Mouse (Mus musculus) adrenal gland, adult 18-20 months (tissue): ENCODE measurements around the gene Dhrs3. TPM values are rescaled to one million over a fixed set of nuclear protein-coding genes. Genes with fewer than 3 reads are reported as not detected.

ENCODE experiments used
- DNase-seq, 2 experiments: peaks; one replicate each; pipeline ENCODE4 v3.0.0; 2021 to 2022; ENCODE audit warnings: low spot score in 2 of 2
- long read RNA-seq, 2 experiments: library from polyadenylated mRNA; stranded (forward); transcript quantifications; one replicate each; pipeline ENCODE4 v2.0.0; 2021
- total RNA-seq, 2 experiments: library from RNA; stranded (reverse); gene quantifications; 1 replicate in 1 of 2; 2 replicates in 1 of 2; pipeline ENCODE4 v1.2.3; 2021

Gene Dhrs3
- total RNA-seq: 100 to 1,000 TPM; 101 to 111 TPM
- long read RNA-seq, experiment 1, transcript Dhrs3-206 (6 exons, 2,337 nt): major isoform, 25 of 32 reads
- long read RNA-seq, experiment 1, partial matches to known transcripts: 1 of 32 reads
- long read RNA-seq, experiment 1, other reads (novel, unspliced or antisense): 6 of 32 reads
- long read RNA-seq, experiment 2, transcript Dhrs3-206 (6 exons, 2,337 nt): major isoform, 40 of 46 reads
- long read RNA-seq, experiment 2, partial matches to known transcripts: 4 of 46 reads
- long read RNA-seq, experiment 2, other reads (novel, unspliced or antisense): 2 of 46 reads

DNA sequence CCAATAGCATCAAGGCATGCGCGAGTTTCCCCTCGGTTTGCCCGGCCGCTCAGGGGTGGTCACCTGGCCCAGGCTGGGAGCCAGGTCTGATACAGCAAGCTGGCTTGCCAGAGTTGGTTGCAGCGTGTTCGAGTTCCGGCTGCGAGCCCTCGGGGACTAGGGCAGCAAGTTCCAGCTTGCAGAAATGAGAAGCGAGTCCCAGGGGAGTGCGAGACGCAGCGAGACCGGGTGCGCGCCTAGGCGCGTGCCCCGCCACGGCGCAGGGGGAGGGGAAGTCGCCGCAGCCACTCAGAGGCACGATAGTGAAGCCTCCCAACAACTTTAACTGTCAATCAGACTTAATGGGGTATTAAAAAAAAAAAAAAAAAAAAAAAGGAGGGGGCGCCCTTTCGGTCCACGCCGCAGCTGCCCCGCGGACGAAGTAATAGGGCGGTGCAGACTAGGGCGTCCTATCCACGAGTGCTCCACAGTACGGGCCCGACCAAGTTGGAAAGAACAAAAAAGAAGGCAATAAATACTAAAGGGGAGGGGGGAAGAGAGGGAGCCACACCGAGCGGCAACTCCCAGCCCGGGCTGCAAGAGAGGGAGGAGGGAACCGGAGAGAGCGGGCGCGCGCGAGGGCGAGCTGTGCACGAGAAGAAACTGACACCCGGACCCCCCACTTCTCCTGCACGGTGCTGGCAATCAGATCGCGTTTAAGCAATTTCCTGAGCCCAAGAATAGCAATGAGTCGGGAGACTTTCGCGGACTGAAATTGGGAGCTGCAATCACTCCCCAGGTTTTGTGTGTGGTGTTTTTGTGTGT lies at the start of gene Dhrs3:
Dhrs3 (plus strand) TSS at position 695 of the 804 bp plus-strand sequence.
- DNase-seq: peak; percentile 77 to 78

DNA sequence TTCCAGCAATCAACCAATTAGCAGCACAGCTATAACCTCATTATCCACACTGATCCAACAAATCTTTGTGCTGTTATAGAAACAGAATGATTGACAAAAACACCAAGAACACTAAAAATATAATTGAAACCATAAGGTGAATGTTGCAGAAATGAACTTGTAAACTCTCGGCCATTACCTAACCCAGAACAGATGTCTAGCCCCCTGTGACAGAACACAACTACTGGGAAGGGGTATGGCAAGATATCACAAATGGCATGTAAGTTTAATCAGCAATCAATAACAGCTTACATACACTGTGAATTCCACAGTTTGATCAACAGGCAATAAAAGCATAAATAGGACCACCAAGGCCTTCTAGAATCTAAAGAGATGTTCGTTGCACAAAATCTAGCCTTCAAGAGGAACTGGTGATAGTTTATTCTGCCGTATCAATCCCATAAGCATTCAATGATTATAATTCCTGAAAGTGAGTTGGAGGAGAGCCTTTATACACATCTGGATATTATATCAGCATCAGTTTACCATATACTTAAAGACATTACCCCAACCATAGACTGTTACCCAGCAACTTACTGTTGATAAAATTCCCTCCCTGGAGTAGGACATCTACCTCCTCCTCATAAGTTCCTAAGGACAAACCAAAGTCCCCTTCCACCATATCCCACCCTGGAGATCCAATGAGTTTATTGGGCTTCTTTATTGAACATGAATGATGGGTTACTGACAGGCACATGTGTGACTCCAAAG lies 30.7 kb upstream of the Dhrs3 start:
- DNase-seq: no peak

DNA sequence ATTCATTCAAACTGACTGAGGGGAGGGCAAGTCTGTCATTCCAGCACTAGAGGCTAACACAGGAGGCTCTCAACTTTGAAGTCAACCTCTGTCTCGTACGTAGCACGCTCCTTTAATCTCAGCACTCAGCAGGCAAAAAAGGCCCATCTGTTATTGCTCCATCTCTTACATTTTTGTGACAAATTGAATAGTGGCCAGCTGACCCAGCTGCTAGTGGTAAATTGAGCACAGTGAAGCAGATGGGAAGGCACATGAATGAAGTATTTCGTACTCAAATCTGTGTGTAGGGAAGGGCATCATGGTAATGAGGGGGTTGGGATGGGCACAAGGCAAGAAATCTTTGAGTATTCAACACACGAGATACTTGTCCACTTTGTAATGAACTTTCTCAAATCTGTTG lies 24.7 kb upstream of the Dhrs3 start:
- DNase-seq: no peak

DNA sequence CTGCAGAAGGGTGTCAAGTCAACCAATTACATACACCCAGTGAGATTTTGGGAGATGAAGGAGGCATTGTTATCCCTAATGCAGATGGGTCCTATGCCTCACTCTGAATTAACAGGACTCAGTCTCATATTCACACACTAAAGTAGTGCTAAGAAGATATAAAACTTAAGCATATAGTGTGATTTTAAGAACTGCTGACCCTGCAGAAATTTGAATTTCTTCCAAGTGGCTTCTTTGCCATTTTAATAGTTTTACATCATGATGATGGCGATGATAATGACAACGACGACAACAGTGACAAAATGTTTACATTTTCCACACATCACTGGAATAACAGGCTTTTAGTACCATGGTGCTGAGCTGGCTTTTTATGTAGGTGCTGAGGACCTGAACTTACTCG lies 24.0 kb upstream of the Dhrs3 start:
- no peak for DNase-seq

DNA sequence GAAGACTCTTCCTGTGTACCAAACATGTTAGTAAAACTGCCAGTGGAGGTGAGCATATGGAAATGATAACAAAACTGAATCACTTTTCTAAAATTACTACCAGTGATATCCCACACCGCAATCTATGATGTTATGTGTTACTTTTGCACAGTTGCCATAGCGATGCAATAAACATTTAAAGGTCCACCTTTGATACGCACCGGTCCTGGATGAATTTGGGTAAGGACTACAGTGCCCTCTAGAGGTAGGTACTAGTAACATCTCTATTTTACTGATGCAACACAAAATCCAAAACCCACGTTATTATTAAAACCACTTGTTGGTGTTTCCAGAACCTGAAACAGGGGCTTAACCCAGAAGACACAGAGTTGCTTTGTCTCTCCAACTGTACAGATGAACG lies 19.7 kb upstream of the Dhrs3 start:
- DNase-seq: no peak

DNA sequence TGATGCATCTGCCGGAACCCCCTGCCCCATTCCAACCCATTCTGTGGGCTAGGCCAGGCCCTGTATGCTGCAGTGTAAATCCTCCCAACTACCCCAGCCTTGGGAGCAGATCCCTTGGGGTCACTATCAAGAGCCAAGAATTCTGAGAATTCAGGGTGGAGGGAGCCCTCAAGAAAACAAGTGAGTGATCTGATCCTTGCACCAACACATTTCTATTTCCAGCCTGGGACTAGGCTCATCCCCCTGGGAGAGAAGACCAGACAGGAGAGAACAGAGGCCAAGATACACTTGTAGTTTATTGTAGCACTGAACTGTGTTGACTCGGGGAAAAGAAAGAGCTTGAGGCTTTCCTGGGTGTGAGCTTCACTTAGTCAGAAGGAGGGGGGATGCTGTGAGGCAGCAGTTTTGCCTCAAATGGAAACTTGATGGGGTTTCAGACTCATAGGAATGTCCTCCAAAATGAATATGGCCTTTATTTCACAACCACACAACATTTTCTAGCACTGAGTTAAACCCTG lies 17.0 kb upstream of the Dhrs3 start:
- no peak for DNase-seq

DNA sequence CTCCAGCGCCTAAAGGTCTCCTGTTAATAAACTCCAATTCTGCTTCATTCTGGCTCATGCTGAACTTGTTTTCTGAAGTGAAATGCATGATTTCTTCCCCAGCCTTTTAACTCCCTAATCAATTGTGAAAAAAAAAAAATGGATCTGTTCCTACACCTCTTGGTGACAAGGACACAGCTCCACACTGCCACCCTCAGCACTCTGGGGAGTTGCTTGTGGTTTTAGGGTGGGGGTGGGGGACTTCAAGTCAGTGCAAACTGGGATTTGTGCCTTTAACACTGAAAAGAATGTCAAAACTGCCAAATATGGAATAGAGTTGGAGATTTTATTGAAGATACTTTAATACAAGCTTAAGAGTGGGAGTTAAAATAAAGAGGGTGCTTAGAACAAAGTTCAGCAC lies 13.1 kb upstream of the Dhrs3 start:
- no peak for DNase-seq

DNA sequence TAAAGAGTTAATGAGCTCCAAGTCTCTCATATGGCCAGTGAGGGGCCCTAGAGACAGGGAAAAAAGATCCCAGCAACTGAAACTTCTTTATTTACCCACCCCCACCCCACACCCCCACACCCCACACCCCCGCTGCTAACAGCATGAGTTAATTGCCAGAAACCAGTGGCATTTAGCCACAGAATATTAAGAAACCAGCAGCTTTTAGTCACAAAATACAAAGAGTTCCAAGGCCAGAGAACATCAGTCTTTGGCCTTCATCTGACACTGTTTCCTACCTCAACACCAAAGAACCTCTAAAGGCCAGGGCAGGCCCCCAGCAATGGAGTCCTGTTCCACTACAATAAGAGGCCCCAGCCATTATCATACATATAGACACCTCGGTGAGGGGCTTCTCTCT lies 11.3 kb upstream of the Dhrs3 start:
- DNase-seq: no peak

DNA sequence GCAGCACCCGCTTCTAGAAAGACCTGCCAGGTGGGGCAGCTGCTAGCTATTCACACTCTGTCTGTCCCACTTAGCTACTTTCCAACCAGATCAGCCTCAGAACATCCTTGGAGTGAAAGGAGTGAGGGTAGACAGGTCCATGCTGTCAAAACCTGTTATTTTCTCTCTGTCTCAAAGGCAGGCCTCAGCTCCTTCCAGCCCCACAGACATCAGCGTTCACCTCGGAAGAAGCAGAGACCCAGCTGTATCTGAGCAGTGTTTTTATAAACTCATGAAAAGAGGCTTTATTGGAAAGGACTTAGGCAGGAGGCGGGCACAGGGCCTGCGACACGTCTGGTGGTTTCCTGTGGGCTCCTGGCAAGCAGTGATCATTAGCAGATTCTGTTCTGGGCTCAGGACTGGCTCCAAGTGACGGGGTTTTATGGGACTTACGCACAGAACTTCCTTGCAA lies 9.7 kb upstream of the Dhrs3 start:
- no peak for DNase-seq

DNA sequence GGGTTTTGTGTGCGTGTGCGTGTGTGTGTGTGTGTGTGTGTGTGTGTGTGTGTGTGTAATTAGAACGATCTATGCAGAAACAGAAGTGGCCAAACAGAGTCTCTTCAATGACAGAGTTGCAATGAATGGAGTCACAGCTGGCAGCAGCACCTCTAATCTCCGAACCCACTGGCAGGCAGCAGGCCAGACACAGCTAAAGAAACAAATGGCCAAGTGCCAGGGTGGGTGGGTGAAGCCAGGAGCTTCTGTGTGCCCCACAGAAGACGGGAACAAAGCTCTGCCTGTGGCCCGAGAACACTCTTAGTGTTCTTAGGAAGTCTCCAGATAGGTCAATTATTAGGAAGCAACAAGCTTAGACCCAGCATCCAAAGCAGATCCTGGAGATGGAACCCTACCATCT lies 6.2 kb upstream of the Dhrs3 start:
- DNase-seq: no peak

DNA sequence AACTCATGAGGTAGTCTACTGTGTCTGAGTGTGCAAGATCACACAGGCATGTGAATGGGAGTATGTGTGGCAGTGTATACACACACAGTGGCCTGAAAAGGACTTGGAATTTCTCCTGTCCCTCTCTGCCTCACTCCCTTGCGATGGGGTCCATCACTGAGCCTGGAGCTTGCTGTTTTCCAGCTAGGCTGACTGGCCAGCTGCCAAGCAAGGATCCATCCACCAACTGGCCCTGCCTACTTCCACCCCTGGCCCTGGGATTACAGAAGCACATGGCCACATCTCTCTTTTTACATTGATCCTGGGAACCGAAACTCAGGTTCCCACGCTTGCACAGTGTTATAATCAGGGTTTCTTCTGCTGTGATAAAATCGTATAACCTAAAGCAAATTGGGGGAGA lies 3.9 kb upstream of the Dhrs3 start:
- no peak for DNase-seq

DNA sequence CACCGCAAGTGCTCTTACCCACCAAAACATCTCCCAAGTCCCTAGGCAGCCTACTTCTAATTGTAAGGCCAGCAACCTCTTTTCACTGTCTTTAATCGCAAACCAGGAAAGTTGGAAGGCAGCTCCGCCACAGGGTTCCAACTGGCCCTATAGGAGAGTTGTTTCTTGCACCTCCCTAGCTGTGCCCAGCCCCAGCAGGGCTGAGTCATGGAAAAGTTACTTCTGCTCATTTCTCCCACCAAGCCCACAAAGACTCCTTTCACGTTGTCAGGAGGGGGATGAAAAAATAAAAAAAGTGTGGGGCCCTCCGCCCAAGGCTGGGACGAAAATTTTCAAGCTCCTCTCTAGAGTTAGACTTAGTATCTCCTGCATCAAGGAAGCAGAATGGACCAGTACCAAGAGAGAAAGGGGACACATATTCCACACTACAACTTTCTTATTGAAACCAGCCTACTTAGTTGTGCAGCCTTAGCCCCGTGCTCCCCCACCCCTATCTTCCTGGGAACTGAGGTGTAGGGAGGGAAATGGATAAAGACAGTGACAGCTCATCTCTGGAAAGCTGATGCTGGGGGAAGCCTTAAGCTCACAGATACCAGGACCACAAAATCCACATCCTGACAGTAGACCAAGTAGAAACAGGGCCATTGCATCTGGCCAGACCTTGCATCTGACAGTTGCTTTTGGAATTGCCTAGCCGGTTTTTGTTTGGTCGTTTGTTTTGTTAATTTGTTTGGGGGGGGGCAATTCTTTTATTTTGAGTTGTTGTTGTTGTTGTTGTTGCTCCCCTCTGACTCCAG lies 2.9 kb upstream of the Dhrs3 start:
- no peak for DNase-seq

DNA sequence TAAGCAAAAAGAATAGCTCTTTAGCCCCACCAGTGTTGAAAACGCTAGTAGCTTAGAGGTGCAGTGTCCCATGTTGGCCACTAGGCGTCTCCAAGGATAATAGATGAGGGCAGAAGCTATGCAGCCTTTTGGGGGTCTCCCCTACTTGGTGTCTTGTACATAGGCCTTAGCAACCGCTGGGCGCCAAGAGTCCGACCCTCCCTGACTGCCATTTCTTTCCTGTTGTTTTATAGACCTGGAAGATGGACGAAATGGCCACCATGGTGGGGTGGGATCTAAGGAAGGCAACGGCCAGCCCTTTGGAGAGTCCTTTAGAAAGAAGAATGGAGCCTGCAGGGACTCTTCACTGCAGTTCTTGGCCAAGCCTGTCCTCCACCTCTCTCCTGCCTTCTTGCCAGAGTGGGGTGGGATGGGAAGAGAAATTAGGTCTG lies 1.9 kb upstream of the Dhrs3 start:
- peak in 1 of 2 experiments; percentile 46 for DNase-seq

DNA sequence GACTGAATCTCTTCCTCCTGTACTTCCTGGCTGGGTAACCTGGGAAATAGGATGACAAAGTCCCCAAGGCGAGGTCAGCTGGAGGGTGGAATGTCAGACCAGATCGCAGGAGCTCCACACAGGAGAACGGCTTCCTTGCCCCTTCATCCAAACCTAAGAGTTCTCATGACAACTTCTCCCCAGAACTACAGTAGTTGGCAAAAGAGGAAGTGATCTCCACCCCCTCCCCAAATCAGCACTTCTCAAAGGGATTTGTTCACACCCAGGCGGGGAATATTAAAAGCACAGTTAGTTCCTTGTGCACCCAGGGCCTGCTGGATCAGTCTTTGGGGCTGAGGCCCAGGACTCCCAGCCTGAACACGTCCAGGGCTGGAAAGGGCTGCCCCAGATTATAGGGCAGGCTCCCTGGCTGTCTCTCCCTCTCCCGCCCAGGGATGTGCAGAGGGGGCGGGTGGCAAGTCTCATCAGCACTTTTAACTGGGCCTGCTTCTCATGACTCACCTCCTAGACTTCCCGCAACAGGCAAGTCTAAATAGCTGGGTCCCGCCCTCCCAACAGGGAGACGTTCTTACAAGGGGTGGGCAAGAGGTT lies 1.4 kb upstream of the Dhrs3 start:
- peak in 1 of 2 experiments; percentile 38 for DNase-seq

DNA sequence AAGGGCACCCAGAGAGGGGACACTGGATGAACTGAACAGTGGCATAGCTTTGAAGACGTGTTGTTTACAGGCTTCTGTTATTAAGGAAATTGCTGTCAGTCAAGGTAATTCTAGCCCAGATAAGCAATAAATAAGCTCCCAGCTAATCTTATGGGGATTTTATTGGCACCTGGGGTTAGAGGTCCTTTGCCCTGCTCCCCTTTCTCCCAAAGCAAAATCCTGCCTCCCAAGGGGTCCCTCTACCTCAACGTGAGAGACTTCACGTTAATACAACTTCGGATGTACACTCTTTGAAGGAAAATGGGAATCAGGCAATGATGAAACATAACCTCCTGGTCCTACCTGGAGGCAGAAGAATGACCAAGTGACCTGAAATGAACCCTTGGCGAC lies 889 bp upstream of the Dhrs3 start:
- no peak for DNase-seq

DNA sequence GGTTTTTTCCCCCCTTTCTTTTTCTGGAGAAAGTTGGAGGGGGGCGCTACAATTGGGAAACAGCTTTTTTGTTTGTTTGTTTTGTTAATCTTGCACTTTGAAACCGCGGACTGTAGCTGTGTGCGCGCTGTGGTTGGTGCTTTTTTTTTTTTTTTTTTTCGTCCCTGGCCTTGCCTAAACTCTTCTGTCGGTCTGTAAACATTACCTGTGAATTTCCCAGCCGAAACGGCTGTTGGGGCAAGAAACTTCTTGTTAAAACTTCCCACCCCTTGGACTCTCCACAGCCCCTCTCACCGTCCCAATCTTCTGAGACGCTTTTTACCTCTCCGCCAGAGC lies 278 bp downstream of the Dhrs3 start:
- DNase-seq: no peak

DNA sequence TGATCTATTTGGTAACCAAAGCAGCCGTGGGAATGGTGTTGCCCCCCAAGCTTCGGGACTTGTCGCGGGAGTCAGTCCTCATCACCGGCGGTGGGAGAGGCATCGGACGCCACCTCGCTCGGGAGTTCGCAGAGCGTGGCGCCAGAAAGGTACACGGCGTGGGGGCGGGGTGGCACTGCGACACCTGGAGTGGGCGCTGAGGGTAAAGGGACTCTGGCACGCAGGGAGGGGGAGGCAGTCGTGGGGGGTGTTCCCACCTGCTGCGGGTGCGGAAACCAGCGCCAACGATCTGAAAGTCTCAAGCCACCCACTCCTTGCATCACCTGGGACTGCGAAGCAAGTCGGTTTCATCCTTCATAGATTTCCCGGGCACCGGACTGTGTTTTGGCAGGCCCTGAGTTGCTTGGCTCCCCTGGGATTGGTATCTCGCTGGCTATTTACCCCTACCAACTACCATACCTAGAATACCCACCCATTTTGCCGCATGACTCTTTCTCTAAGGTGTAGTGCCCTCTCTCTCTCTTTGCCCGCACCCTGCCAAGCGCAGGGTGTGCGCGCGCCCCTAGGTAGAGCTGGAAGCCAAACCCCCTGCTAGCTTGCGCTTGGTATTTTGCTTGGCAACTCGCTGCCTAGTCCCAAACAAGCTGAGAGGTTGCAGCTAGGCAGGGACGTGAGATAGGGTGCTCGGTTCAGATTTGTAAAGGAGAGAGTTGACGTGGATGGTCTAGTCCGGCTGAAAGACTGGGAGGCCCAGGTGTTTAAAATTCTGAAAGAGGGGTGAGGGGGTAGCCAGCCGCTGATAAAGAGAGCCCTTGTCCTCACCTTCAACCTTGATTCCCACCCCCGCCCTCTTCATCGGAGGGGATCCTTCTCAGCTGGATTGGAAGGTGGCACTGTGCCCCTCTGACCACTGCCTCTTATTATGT lies 1.2 kb downstream of the Dhrs3 start:
- peak; percentile 42 to 59 for DNase-seq

DNA sequence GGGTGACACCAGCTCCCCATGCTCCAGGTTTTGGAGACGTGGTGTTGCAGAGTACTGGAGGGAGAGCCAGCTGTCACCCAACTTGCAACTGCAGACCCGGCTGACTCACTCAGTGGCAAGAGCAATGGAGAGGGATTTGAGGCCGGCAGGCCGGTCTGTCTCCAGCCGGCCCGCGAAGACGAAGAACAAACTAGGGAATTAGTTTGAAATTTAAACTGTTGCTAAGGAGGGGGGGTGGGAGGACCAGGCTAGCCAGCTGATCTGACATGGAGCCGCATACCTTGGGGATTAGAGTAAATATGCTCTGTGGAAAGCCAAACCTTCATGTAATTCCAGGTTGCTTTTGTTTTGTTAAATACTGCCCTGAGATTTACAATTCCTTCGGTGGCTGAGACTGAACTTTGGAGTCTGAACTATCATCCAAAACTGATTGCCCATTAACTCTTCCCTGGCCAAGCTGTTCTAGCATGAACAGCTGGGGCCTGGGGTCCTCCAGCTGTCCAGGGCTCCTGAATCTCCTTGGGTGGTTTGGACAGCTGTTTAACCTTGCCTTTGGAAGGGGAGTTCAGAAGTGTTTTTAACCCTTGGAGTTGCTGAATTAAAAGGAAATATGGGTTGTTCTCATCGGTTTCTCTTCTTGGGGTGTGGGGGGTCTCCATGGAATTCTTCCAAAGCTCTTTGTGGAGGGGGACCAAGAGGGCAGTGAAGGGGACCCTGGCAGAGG lies 2.0 kb downstream of the Dhrs3 start:
- peak; percentile 44 to 45 for DNase-seq

DNA sequence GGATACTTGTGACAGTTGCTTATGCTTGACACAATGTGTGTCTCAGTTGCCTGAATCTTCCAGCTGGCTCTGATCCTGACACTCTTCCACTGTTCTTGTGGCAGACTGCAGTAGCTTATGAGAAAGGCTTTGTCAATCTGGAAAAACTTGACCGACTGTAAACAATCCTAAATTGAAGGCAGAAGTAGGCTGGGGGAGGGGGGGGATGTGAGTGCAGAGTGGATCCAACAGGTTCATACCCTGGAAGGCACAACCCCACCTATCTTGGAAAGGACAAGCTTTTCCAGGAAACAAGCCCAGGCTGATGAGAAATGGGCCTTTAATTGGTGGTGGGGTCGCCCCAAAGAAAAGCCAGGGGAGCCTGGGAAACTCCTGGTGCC lies 2.6 kb downstream of the Dhrs3 start:
- DNase-seq: no peak
